Mouse (Mus musculus): ENCODE data around the gene Nfia. TPM values are rescaled to one million over a fixed set of nuclear protein-coding genes. Genes with fewer than 3 reads are reported as not detected.

The Nfia gene
- polyA plus RNA-seq, 1 experiment from 2014 or later = 45.4 TPM

DNA sequence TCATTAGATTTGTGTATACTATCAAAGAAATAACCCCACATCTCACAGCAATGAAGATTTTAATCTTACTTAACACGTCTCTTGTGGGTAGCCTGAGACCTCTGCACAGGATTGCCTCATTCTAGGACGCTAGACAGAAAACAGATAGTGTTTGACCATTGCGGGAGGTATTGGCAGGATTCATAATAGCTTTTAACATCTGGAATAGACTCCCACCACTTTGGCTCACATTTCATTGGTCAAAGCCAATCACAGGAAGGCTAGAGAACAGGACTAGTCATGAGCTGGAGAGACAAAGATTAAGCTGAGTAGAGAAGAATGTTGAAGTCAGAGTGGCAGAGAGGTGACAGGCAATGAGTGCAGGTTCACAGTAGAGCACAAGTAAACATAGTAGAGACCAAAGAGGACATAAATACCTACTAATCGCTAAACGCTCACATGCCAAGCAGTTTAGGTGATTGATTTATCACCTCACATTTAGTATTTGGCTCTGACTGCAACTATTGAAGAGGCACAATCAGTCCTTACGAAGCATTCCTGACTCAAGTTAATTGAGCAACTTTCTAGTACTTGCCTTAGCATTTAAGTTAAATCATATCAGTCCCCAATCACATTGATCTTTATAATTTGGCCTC lies 348.3 kb downstream of the Nfia start:
- ATAC-seq (replicated peaks; ENCODE audit: low FRiP score) (no peak), DNase-seq (ENCODE audit: low spot score) (no peak)
- H3K9ac ChIP-seq (ENCODE audit: low read length) = no peak overlapping the region
- H3K4me3 ChIP-seq (ENCODE audit: low read depth, low read length) = no peak overlapping the region
- H3K27ac ChIP-seq (ENCODE audit: low read depth, low read length) = no peak overlapping the region
- WGBS = 91% methylated on average over 6 of the region's 6 CpGs
- H3K4me1 ChIP-seq (replicated peaks; ENCODE audit: control insufficient read depth, insufficient read depth, low read length) = peaks cover 2% of the 10 kb centered on the region; the same call in 1 of the 2 replicates
- no peaks in the 10 kb centered on the region for H3K9me3 ChIP-seq (ENCODE audit: control insufficient read depth, low read length)
- no peak overlapping the region for H3K4me2 ChIP-seq (ENCODE audit: low read depth, low read length, severe bottlenecking)
- H3K27me3 ChIP-seq (ENCODE audit: control insufficient read depth, insufficient read depth, low read length) = no peaks in the 10 kb centered on the region
- H3K36me3 ChIP-seq (ENCODE audit: control insufficient read depth, insufficient read depth, low read length) = no peaks in the 10 kb centered on the region

DNA sequence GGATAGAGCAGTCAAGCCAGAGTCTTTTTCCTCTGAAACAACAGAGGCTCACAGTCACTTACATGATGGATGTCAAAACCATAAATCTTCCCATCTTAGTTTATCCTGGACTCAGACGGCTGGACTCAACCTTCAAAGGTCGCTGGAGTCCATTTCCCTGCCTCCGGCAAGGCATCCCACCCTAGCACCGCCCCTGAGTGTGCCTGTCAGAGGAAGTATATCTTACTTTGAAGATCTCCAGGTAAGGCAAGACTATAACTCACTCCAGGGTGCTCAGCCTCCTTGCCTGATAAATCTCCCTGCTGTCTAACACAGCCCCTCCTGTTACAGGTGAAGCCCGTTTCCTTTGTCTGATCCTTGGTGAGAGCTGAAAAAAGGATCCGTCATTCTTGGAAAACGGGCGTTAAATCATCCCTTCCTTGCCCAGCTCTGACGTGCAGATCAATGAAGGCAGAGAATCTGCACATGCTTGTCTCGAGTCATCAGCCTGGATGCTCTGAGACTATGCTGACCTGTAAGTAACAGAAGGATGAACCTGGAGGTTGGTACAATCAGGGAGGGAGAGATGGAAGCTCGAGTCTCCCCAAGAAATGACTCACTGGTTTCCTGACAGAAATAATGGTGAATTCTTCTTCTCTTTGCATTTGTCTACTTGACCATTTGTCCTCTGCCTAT lies 353.6 kb downstream of the Nfia start:
- H3K27ac ChIP-seq (ENCODE audit: low read depth, low read length) = no peak overlapping the region
- H3K4me2 ChIP-seq (ENCODE audit: low read depth, low read length, severe bottlenecking) = no peak overlapping the region
- H3K36me3 ChIP-seq (ENCODE audit: control insufficient read depth, insufficient read depth, low read length) = no peaks in the 10 kb centered on the region
- no peak overlapping the region for H3K4me3 ChIP-seq (ENCODE audit: low read depth, low read length)
- H3K9ac ChIP-seq (ENCODE audit: low read length) = no peak overlapping the region
- no peaks in the 10 kb centered on the region for H3K4me1 ChIP-seq (replicated peaks; ENCODE audit: control insufficient read depth, insufficient read depth, low read length)
- no peaks in the 10 kb centered on the region for H3K9me3 ChIP-seq (ENCODE audit: control insufficient read depth, low read length)
- no peak for ATAC-seq (replicated peaks; ENCODE audit: low FRiP score)
- DNase-seq (ENCODE audit: low spot score) = no peak
- no peaks in the 10 kb centered on the region for H3K27me3 ChIP-seq (ENCODE audit: control insufficient read depth, insufficient read depth, low read length)
- WGBS = 91% methylated on average over 11 of the region's 11 CpGs

DNA sequence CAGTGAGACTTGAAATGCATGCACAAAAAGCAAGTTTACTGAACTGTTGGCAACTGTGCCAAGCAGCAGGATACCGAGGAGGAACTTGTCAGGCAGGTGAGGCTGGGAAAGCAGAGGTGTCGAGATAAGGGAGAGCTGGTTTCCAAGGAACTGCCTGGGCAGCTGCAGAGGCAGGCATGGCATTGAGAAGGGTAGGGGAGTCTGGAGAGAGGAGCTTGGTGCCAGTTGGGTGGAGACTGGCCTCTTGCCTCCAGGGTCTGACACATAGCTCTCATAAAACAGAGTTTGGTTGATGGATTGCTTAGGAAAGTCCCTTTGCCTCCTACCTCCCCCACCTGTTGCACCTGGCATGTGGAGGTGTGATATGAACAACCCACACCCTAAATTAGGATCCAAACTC lies 358.3 kb downstream of the Nfia start:
- DNase-seq (ENCODE audit: low spot score) (no peak), ATAC-seq (replicated peaks; ENCODE audit: low FRiP score) (no peak)
- no peaks in the 10 kb centered on the region for H3K9me3 ChIP-seq (ENCODE audit: control insufficient read depth, low read length)

DNA sequence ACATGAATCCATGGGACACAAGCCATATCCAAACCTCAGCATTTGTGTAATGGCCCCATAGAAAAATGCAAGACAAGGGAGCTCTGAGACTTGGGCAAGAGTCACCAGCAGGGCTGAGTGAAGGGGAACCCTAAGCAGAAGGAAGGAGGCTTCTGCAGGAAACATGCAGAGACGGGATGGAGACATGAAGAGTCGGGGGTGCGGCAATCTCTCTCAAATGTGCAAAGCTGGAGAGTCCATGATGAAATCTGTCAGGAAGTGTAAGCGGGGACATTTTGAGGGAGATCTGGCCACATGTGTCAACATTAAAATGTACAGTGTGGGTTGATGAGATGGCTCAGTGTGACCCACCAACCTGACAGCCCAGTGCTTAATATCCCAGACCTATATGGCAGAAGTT lies 361.5 kb downstream of the Nfia start:
- ATAC-seq (replicated peaks; ENCODE audit: low FRiP score) (no peak), DNase-seq (ENCODE audit: low spot score) (no peak)
- no peaks in the 10 kb centered on the region for H3K9me3 ChIP-seq (ENCODE audit: control insufficient read depth, low read length)
- WGBS = 95% methylated on average over 4 of the region's 4 CpGs
- H3K4me3 ChIP-seq (ENCODE audit: low read depth, low read length) = no peak overlapping the region
- H3K36me3 ChIP-seq (ENCODE audit: control insufficient read depth, insufficient read depth, low read length) = no peaks in the 10 kb centered on the region
- H3K9ac ChIP-seq (ENCODE audit: low read length) = no peak overlapping the region
- H3K27ac ChIP-seq (ENCODE audit: low read depth, low read length) = no peak overlapping the region
- H3K27me3 ChIP-seq (ENCODE audit: control insufficient read depth, insufficient read depth, low read length) = no peaks in the 10 kb centered on the region
- no peak overlapping the region for H3K4me2 ChIP-seq (ENCODE audit: low read depth, low read length, severe bottlenecking)
- no peaks in the 10 kb centered on the region for H3K4me1 ChIP-seq (replicated peaks; ENCODE audit: control insufficient read depth, insufficient read depth, low read length)

More for the DNA sequence above, 358.3 kb downstream of the Nfia start:
- no peak overlapping the region for H3K4me3 ChIP-seq (ENCODE audit: low read depth, low read length)
- H3K27me3 ChIP-seq (ENCODE audit: control insufficient read depth, insufficient read depth, low read length) = no peaks in the 10 kb centered on the region
- no peak overlapping the region for H3K9ac ChIP-seq (ENCODE audit: low read length)
- H3K36me3 ChIP-seq (ENCODE audit: control insufficient read depth, insufficient read depth, low read length) = no peaks in the 10 kb centered on the region
- H3K27ac ChIP-seq (ENCODE audit: low read depth, low read length) = no peak overlapping the region
- H3K4me2 ChIP-seq (ENCODE audit: low read depth, low read length, severe bottlenecking) = no peak overlapping the region
- H3K4me1 ChIP-seq (replicated peaks; ENCODE audit: control insufficient read depth, insufficient read depth, low read length) = no peaks in the 10 kb centered on the region
- 86% methylated on average over 2 of the region's 2 CpGs for WGBS

DNA sequence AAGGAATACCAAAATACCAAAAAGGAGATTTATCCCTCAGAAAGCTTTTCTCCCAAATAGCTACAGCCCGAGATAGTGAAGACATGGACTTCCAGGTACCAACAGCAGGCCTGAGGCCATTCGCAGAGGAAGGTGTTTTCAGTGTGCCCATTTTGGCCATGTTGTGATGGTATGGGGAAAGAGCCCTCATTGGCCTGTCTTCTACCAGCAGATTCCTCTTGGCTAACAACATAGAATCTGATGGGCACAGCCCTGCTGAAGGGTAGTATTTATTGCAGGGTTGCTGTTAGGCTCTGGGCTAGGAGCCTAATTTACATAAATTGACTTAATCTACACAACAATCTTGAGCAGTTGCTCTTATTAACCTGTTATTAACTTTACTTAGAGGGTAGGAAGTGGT lies 363.5 kb downstream of the Nfia start:
- ATAC-seq (replicated peaks; ENCODE audit: low FRiP score) (no peak), DNase-seq (ENCODE audit: low spot score) (no peak)
- no peak overlapping the region for H3K4me3 ChIP-seq (ENCODE audit: low read depth, low read length)
- no peak overlapping the region for H3K4me2 ChIP-seq (ENCODE audit: low read depth, low read length, severe bottlenecking)
- no peak overlapping the region for H3K9ac ChIP-seq (ENCODE audit: low read length)
- H3K9me3 ChIP-seq (ENCODE audit: control insufficient read depth, low read length) = no peaks in the 10 kb centered on the region
- WGBS = 94% methylated on average over 2 of the region's 2 CpGs
- H3K4me1 ChIP-seq (replicated peaks; ENCODE audit: control insufficient read depth, insufficient read depth, low read length) = no peaks in the 10 kb centered on the region
- H3K36me3 ChIP-seq (ENCODE audit: control insufficient read depth, insufficient read depth, low read length) = no peaks in the 10 kb centered on the region
- H3K27me3 ChIP-seq (ENCODE audit: control insufficient read depth, insufficient read depth, low read length) = no peaks in the 10 kb centered on the region
- H3K27ac ChIP-seq (ENCODE audit: low read depth, low read length) = no peak overlapping the region

DNA sequence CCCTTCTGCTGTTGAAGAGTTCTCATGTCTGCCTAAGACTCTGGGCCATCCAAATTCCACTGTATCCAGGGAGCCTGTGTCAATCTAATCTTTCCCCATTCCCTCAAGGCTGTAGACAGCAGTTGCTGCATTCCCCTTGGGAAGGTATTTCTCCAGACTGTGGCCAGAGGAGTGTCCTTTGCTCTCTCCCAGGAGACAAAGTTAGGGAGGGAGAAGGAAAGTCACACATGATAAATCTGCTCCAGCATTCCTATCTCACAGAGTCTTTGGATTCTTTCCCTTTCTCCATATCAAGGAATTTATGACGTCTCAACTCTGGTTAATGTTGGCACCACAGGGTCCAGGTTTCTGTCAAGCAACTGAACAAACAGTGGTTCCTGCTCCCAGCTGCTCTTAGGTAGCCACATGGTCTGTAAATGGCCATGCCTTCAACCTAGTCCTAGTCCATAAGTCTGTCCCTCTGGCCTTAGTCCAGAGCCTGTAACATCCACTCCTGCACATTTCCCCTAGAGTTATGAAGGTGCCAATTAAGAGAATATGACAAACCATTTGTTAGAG lies 370.4 kb downstream of the Nfia start:
- Histone ChIP-seq H3K4me2 (ENCODE audit: low read depth, low read length, severe bottlenecking) (no peak overlapping the region), H3K27me3 (ENCODE audit: control insufficient read depth, insufficient read depth, low read length) (no peaks in the 10 kb centered on the region), H3K4me1 (replicated peaks; ENCODE audit: control insufficient read depth, insufficient read depth, low read length) (no peaks in the 10 kb centered on the region), H3K9me3 (ENCODE audit: control insufficient read depth, low read length) (no peaks in the 10 kb centered on the region), H3K9ac (ENCODE audit: low read length) (no peak overlapping the region), H3K36me3 (ENCODE audit: control insufficient read depth, insufficient read depth, low read length) (no peaks in the 10 kb centered on the region), H3K27ac (ENCODE audit: low read depth, low read length) (no peak overlapping the region), H3K4me3 (ENCODE audit: low read depth, low read length) (no peak overlapping the region)
- DNase-seq (ENCODE audit: low spot score) = no peak
- ATAC-seq (replicated peaks; ENCODE audit: low FRiP score) = no peak
- WGBS = 86% methylated on average over 1 of the region's 1 CpGs

DNA sequence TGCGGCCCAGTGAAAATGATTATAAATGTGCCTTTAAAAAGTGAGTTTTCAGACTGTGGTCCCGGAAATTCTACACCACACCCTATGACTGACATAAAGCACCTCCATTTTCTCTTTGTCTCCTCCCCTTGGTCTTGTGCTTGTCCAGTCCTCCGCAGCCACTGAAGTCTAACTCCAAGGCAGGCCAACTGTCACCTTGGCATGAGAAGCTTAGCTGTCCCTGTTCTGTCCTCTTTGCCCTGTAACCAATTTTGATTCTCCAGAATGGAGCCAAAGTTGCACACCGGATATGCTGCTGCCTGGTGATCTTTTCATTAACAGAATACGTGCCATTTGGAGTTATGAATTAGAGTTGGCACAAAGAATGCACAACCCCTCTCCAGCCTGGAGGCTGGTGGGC lies 378.0 kb downstream of the Nfia start:
- 89% methylated on average over 5 of the region's 5 CpGs for WGBS

DNA sequence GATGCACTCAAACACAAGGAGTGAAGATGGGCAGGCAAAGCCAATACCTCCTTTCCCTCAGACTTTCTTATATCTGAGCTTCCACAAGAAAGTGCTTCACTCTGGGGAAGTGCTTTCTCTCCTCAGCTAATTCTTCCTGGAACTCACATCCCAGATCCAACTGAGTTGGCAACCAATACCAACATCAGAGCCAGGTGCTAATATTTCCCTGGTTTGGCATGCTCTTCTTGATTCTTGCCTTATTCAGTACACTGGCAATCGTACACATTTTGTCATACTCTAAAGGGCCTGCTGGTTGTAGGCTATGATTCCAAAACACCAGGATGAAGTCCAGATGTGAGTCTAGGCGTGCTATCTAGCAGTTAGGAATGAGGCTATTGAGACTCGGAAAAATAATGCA lies 385.4 kb downstream of the Nfia start:
- H3K27me3 ChIP-seq (ENCODE audit: control insufficient read depth, insufficient read depth, low read length) = no peaks in the 10 kb centered on the region
- WGBS = 89% methylated on average over 3 of the region's 3 CpGs
- ATAC-seq (replicated peaks; ENCODE audit: low FRiP score) = no peak

More for the DNA sequence above, 378.0 kb downstream of the Nfia start:
- H3K36me3 ChIP-seq (ENCODE audit: control insufficient read depth, insufficient read depth, low read length) = no peaks in the 10 kb centered on the region
- H3K27me3 ChIP-seq (ENCODE audit: control insufficient read depth, insufficient read depth, low read length) = no peaks in the 10 kb centered on the region
- no peaks in the 10 kb centered on the region; the same call in 1 of the 2 replicates for H3K4me1 ChIP-seq (replicated peaks; ENCODE audit: control insufficient read depth, insufficient read depth, low read length)
- H3K9me3 ChIP-seq (ENCODE audit: control insufficient read depth, low read length) = no peaks in the 10 kb centered on the region
- H3K4me3 ChIP-seq (ENCODE audit: low read depth, low read length) = no peak overlapping the region
- H3K27ac ChIP-seq (ENCODE audit: low read depth, low read length) = no peak overlapping the region
- ATAC-seq (replicated peaks; ENCODE audit: low FRiP score) (no peak), DNase-seq (ENCODE audit: low spot score) (no peak)
- no peak overlapping the region for H3K9ac ChIP-seq (ENCODE audit: low read length)
- H3K4me2 ChIP-seq (ENCODE audit: low read depth, low read length, severe bottlenecking) = no peak overlapping the region

More for the DNA sequence above, 385.4 kb downstream of the Nfia start:
- Histone ChIP-seq H3K36me3 (ENCODE audit: control insufficient read depth, insufficient read depth, low read length) (no peaks in the 10 kb centered on the region), H3K4me1 (replicated peaks; ENCODE audit: control insufficient read depth, insufficient read depth, low read length) (no peaks in the 10 kb centered on the region), H3K27ac (ENCODE audit: low read depth, low read length) (no peak overlapping the region), H3K4me3 (ENCODE audit: low read depth, low read length) (no peak overlapping the region), H3K4me2 (ENCODE audit: low read depth, low read length, severe bottlenecking) (no peak overlapping the region), H3K9ac (ENCODE audit: low read length) (no peak overlapping the region), H3K9me3 (ENCODE audit: control insufficient read depth, low read length) (no peaks in the 10 kb centered on the region)
- no peak for DNase-seq (ENCODE audit: low spot score)
